Mouse (Mus musculus): ENCODE measurements around the gene Utp18. TPM values are rescaled to one million over a fixed set of nuclear protein-coding genes. Genes with fewer than 3 reads are reported as not detected.

Gene Utp18
- polyA plus RNA-seq (2014; fragmentation: Illumina TruSeq; extraction: RNeasy Lipid Tissue Mini Kit (QIAGEN cat#74804); ENCODE audit: low read depth, low replicate concordance): 38.7 TPM

GRCm38 (mm10) chr11:93885572-93886410 lies at the start of gene Utp18, which contains the start of gene Mbtd1:
Gene Utp18, minus strand, starts transcription at chr11:93885766.
Gene Mbtd1, plus strand, starts transcription at chr11:93885852.

Other genes starting within 250 kb of the Utp18 start
- 76.6 TPM for gene Mbtd1, start 86 bp upstream of the Utp18 start, polyA plus RNA-seq (2014; fragmentation: Illumina TruSeq; extraction: RNeasy Lipid Tissue Mini Kit (QIAGEN cat#74804); ENCODE audit: low read depth, low replicate concordance)
- gene Nme2, start 70.5 kb upstream of the Utp18 start, polyA plus RNA-seq (2014; fragmentation: Illumina TruSeq; extraction: RNeasy Lipid Tissue Mini Kit (QIAGEN cat#74804); ENCODE audit: low read depth, low replicate concordance): 74.3 TPM
- gene Gm20390, start 82.5 kb upstream of the Utp18 start, polyA plus RNA-seq (2014; fragmentation: Illumina TruSeq; extraction: RNeasy Lipid Tissue Mini Kit (QIAGEN cat#74804); ENCODE audit: low read depth, low replicate concordance): not detected
- gene Nme1, start 82.8 kb upstream of the Utp18 start, polyA plus RNA-seq (2014; fragmentation: Illumina TruSeq; extraction: RNeasy Lipid Tissue Mini Kit (QIAGEN cat#74804); ENCODE audit: low read depth, low replicate concordance): 7.1 TPM
- gene Spag9, start 110.3 kb upstream of the Utp18 start, polyA plus RNA-seq (2014; fragmentation: Illumina TruSeq; extraction: RNeasy Lipid Tissue Mini Kit (QIAGEN cat#74804); ENCODE audit: low read depth, low replicate concordance): 133 TPM